ENCODE assay signal across 20 mouse cellular contexts in genomic region chr10:125765103-125765820, GRCm38 (mm10).
DNase-seq lines count a peak whose midpoint lies in the region; ATAC-seq and TF ChIP-seq lines count a peak whose summit lies in the region.
"Had no signal": no experiment of that assay in that cellular context is flagged by ENCODE, and none has a peak within 500 bp of the region (broad histone marks: within the 10 kb centered on the region; RNA-seq: fewer than 3 reads in every experiment).

No protein-coding gene starts in this region.

- H3K27ac ChIP-seq in liver, postnatal 0 days (ENCODE audit: low read depth) = 0 out of 2 replicates have a peak overlapping the region, but pooled peaks have one; percentile 63
- H3K27ac ChIP-seq in embryonic facial prominence, embryonic 10.5 days (replicated peaks) = peak overlapping the region; percentile 55
- no peak overlapping the region for H3K27ac ChIP-seq in embryonic facial prominence, embryonic 11.5 days (replicated peaks; ENCODE audit: low read depth, low read length)
- H3K27ac ChIP-seq in limb, embryonic 10.5 days = peak overlapping the region; percentile 74
- H3K27ac ChIP-seq: forebrain, embryonic 12.5 days; heart, embryonic 13.5 days; hindbrain, embryonic 12.5 days; layer of hippocampus, adult 2 months; limb, embryonic 13.5 days; liver, embryonic 13.5 days; neural tube, embryonic 13.5 days had no signal

- no peaks in the 10 kb centered on the region for H3K27me3 ChIP-seq in liver, postnatal 0 days (ENCODE audit: insufficient read depth, low read length)
- no peaks in the 10 kb centered on the region for H3K27me3 ChIP-seq in embryonic facial prominence, embryonic 10.5 days (replicated peaks; ENCODE audit: low read depth, poor library complexity, severe bottlenecking)
- no peaks in the 10 kb centered on the region for H3K27me3 ChIP-seq in embryonic facial prominence, embryonic 11.5 days (ENCODE audit: control insufficient read depth, insufficient read depth, low read length)
- no peaks in the 10 kb centered on the region for H3K27me3 ChIP-seq in limb, embryonic 10.5 days (ENCODE audit: low read depth, poor library complexity, severe bottlenecking)
- H3K27me3 ChIP-seq: forebrain, embryonic 12.5 days; heart, embryonic 13.5 days; hindbrain, embryonic 12.5 days; limb, embryonic 13.5 days; liver, embryonic 13.5 days; megakaryocyte, embryonic 14.5 days; neural tube, embryonic 13.5 days had no signal

- H3K4me1 ChIP-seq in liver, postnatal 0 days (ENCODE audit: insufficient read depth) = no peaks in the 10 kb centered on the region
- H3K4me1 ChIP-seq in embryonic facial prominence, embryonic 10.5 days = peaks cover 22% of the 10 kb centered on the region
- no peaks in the 10 kb centered on the region for H3K4me1 ChIP-seq in embryonic facial prominence, embryonic 11.5 days (ENCODE audit: control insufficient read depth, insufficient read depth, low read length)
- peaks cover 33% of the 10 kb centered on the region for H3K4me1 ChIP-seq in limb, embryonic 10.5 days
- H3K4me1 ChIP-seq: heart, embryonic 13.5 days; hindbrain, embryonic 12.5 days; liver, embryonic 13.5 days; megakaryocyte, embryonic 14.5 days; neural tube, embryonic 13.5 days had no signal

- TF ChIP-seq EP300 in liver, postnatal 0 days (IDR thresholded peaks at IDR 0.05; ENCODE audit: low read depth) = no peak

- H3K9me3 ChIP-seq in liver, postnatal 0 days (ENCODE audit: low read length) = no peaks in the 10 kb centered on the region
- peaks cover 13% of the 10 kb centered on the region for H3K9me3 ChIP-seq in embryonic facial prominence, embryonic 10.5 days
- no peaks in the 10 kb centered on the region; the same call in 1 of the 2 replicates for H3K9me3 ChIP-seq in embryonic facial prominence, embryonic 11.5 days (replicated peaks; ENCODE audit: control insufficient read depth, low read length)
- H3K9me3 ChIP-seq in limb, embryonic 10.5 days (replicated peaks) = peaks cover 2% of the 10 kb centered on the region; the same call in 1 of the 2 replicates
- H3K9me3 ChIP-seq: hindbrain, embryonic 12.5 days had no signal

- H3K4me2 ChIP-seq in liver, postnatal 0 days (ENCODE audit: low read depth, low read length) = no peak overlapping the region
- H3K4me2 ChIP-seq in embryonic facial prominence, embryonic 11.5 days (ENCODE audit: low read depth, low read length) = no peak overlapping the region
- H3K4me2 ChIP-seq: forebrain, embryonic 12.5 days; heart, embryonic 13.5 days; hindbrain, embryonic 12.5 days; limb, embryonic 13.5 days; liver, embryonic 13.5 days; neural tube, embryonic 13.5 days had no signal

- no peak for TF ChIP-seq CTCF in liver, postnatal 0 days (IDR thresholded peaks at IDR 0.05; ENCODE audit: low read depth)

- H3K36me3 ChIP-seq in liver, postnatal 0 days (replicated peaks; ENCODE audit: insufficient read depth, low read length) = no peaks in the 10 kb centered on the region
- H3K36me3 ChIP-seq in embryonic facial prominence, embryonic 10.5 days (replicated peaks) = 0 out of 2 replicates have a peak, but pooled peaks cover 5% of the 10 kb centered on the region
- no peaks in the 10 kb centered on the region for H3K36me3 ChIP-seq in embryonic facial prominence, embryonic 11.5 days (replicated peaks; ENCODE audit: control insufficient read depth, insufficient read depth, low read depth, low read length)
- peaks cover 6% of the 10 kb centered on the region; the same call in 1 of the 2 replicates for H3K36me3 ChIP-seq in limb, embryonic 10.5 days
- H3K36me3 ChIP-seq: forebrain, embryonic 12.5 days; heart, embryonic 13.5 days; hindbrain, embryonic 12.5 days; limb, embryonic 13.5 days; liver, embryonic 13.5 days; neural tube, embryonic 13.5 days had no signal

- no peak overlapping the region for H3K9ac ChIP-seq in liver, postnatal 0 days (replicated peaks)
- H3K9ac ChIP-seq in embryonic facial prominence, embryonic 11.5 days (replicated peaks; ENCODE audit: low read length) = no peak overlapping the region
- H3K9ac ChIP-seq: forebrain, embryonic 12.5 days; heart, embryonic 13.5 days; hindbrain, embryonic 12.5 days; limb, embryonic 13.5 days; liver, embryonic 13.5 days; neural tube, embryonic 13.5 days had no signal

- WGBS in liver, postnatal 0 days (ENCODE audit: insufficient replicate concordance) = 78% methylated on average over 10 of the region's 10 CpGs
- WGBS in embryonic facial prominence, embryonic 10.5 days = 64% methylated on average over 10 of the region's 10 CpGs
- 61% methylated on average over 10 of the region's 10 CpGs for WGBS in embryonic facial prominence, embryonic 11.5 days
- WGBS in limb, embryonic 10.5 days = 72% methylated on average over 10 of the region's 10 CpGs

- H3K4me3 ChIP-seq in liver, postnatal 0 days (ENCODE audit: low read depth, low read length) = no peak overlapping the region
- H3K4me3 ChIP-seq in embryonic facial prominence, embryonic 10.5 days = no peak overlapping the region
- H3K4me3 ChIP-seq in embryonic facial prominence, embryonic 11.5 days (ENCODE audit: low read depth, low read length) = no peak overlapping the region
- H3K4me3 ChIP-seq in limb, embryonic 10.5 days = no peak overlapping the region
- H3K4me3 ChIP-seq: forebrain, embryonic 12.5 days; heart, embryonic 13.5 days; hindbrain, embryonic 12.5 days; layer of hippocampus, adult 2 months; limb, embryonic 13.5 days; liver, embryonic 13.5 days; megakaryocyte, embryonic 14.5 days; myocyte; neural tube, embryonic 13.5 days had no signal

- ATAC-seq in liver, postnatal 0 days = peak; percentile 64
- ATAC-seq in embryonic facial prominence, embryonic 11.5 days (replicated peaks; ENCODE audit: insufficient number of reproducible peaks, low FRiP score, low TSS enrichment, low read depth) = no peak
- ATAC-seq in monocyte, adult 5-6 weeks (replicated peaks; ENCODE audit: insufficient number of reproducible peaks, low FRiP score, low TSS enrichment, poor library complexity, severe bottlenecking) = no peak
- ATAC-seq: activated CD4-positive, CD25-positive, alpha-beta regulatory T cell, adult 4 months had no signal

- DNase-seq in liver, postnatal 0 days = no peak
- DNase-seq in liver = no peak
- peak; percentile 53 for DNase-seq in embryonic facial prominence, embryonic 10.5 days (ENCODE audit: low spot score)
- DNase-seq in embryonic facial prominence, embryonic 11.5 days (ENCODE audit: low spot score) = peak; percentile 67
- DNase-seq in limb, embryonic 10.5 days (ENCODE audit: low spot score) = peak; percentile 35
- no peak for DNase-seq in cerebellum, adult 11 months
- DNase-seq: adrenal gland, adult 8-10 months; cerebellum, adult 18-20 months; cerebellum, postnatal 25 days; liver, embryonic 13.5 days had no signal

Comparison
In these comparisons a context has a peak if more than half of its experiments do, and no peak if none do; other contexts are left out.
1. DNase-seq: peak in embryonic facial prominence, embryonic 10.5 days (single experiment), embryonic facial prominence, embryonic 11.5 days (single experiment) and limb, embryonic 10.5 days (single experiment); none in liver, postnatal 0 days (single experiment), liver (single experiment) and cerebellum, adult 11 months (single experiment).